Mouse (Mus musculus): Measurements from ENCODE around the gene Def6.

DNA sequence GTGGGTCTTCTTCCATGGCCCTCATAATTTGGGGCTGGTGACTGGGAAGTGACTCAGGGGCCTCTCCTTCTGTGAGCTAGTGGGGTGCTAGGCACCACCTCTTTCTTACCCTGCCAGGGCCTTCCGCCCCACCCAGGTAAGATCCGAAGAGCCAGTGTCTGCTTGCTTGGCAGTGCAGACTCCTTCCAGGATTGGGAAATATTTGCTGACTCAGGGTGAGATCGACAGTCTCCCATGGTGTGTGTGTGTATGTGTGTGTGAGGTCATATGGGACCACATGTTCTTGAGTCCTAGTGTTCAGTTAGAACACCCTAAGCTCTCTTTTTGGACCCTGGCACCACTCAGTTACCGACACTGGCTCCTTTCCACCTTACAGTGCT is 29.0 kb downstream of the Def6 start:
- TF ChIP-seq CTCF (IDR thresholded peaks at IDR 0.05; ENCODE audit: extremely low read depth, insufficient read depth, insufficient read length, insufficient replicate concordance) (no peak), POLR2A (IDR thresholded peaks at IDR 0.05; ENCODE audit: low read depth, low read length) (no peak)
